Mouse (Mus musculus): ENCODE measurements at regions not wholly inside any gene's neighbourhood (a gene's known extent, or its start where the extent isn't known, plus 50 kb on each side); places are given as distances from the start of the nearest gene placed in this dataset.

GRCm38 (mm10) chr8:127923321-127923720, 435.1 kb upstream of the Nrp1 start:
- no peaks in the 10 kb centered on the region for H3K36me3 ChIP-seq
- no peak overlapping the region for H3K4me2 ChIP-seq
- no peaks in the 10 kb centered on the region for H3K27me3 ChIP-seq
- H3K9me3 ChIP-seq: no peaks in the 10 kb centered on the region
- ATAC-seq (ENCODE audit: insufficient number of reproducible peaks, low FRiP score, low TSS enrichment, low read depth): no peak
- no peaks in the 10 kb centered on the region for H3K4me1 ChIP-seq
- H3K9ac ChIP-seq: no peak overlapping the region
- no peak overlapping the region for H3K4me3 ChIP-seq
- 77% methylated on average over 4 of the region's 4 CpGs for WGBS
- no peak overlapping the region for H3K27ac ChIP-seq

DNA sequence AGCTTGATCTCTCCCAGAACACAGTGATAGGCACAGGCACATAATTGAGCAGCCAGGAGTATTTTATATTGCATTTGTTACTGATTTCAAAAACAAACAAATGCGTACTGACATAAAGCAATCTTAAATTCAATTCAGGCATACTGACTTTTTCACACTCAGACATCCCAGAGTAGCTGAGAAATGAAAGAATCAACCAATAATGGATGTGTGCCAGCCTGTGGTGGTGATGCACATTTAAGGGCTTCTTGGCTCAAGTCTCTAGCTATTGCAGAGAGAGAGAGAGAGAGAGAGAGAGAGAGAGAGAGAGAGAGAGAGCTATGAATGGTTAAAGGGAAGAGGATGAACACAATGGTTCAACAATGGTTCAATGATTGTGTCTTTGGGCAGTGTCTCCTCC, 426.1 kb upstream of the Nrp1 start:
- H3K4me1 ChIP-seq: no peaks in the 10 kb centered on the region
- H3K9me3 ChIP-seq: no peaks in the 10 kb centered on the region
- H3K4me2 ChIP-seq: no peak overlapping the region
- no peak for ATAC-seq (ENCODE audit: insufficient number of reproducible peaks, low FRiP score, low TSS enrichment, low read depth)
- H3K36me3 ChIP-seq: no peaks in the 10 kb centered on the region
- no peak overlapping the region for H3K27ac ChIP-seq
- no peak overlapping the region for H3K4me3 ChIP-seq
- no peaks in the 10 kb centered on the region for H3K27me3 ChIP-seq
- H3K9ac ChIP-seq: no peak overlapping the region
- WGBS: 77% methylated on average over 1 of the region's 1 CpGs

- Histone ChIP-seq H3K4me1 (no peaks in the 10 kb centered on the region), H3K27me3 (no peaks in the 10 kb centered on the region), H3K9me3 (no peaks in the 10 kb centered on the region), H3K36me3 (no peaks in the 10 kb centered on the region), H3K4me3 (no peak overlapping the region), H3K27ac (no peak overlapping the region), H3K9ac (no peak overlapping the region), H3K4me2 (no peak overlapping the region)
- 58% methylated on average over 6 of the region's 6 CpGs for WGBS
- no peak for ATAC-seq (ENCODE audit: insufficient number of reproducible peaks, low FRiP score, low TSS enrichment, low read depth)
Measured at GRCm38 (mm10) chr8:127936792-127937435, 421.5 kb upstream of the Nrp1 start.

DNA sequence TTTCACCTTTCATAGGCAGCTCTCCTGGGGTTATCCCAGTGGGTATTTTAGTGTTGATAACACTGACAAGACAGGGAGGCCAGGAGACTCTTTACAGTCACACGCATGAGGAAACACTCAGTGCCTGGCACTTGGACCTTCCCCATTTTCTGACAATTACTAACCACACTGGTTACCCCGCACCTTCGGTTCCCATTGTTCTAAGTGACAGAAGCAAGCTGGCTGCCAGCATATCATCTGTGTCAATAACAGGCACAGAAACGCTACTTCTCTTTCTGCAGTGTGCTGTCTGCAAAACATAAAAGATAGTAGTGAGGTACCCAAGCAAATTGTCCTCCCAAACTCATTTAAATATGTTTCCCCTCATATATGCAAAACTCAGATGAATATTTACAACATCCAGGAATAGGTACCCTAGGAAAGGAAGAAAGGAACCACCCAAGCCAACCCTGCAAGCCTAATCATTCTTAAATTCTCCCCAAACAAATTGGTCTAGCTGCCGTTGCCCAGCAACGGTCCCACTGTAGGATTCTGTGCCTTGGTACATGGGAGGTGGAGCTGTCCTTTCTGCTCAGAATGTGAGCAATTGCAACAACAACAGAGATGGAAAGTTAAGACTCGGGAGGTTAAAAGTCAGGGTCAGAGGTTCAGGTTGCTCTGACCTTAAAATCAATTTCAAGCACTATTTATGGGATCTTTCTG, 419.0 kb upstream of the Nrp1 start:
- H3K9ac ChIP-seq: no peak overlapping the region
- H3K4me1 ChIP-seq: no peaks in the 10 kb centered on the region
- H3K4me2 ChIP-seq: no peak overlapping the region
- no peak overlapping the region for H3K27ac ChIP-seq
- H3K4me3 ChIP-seq: no peak overlapping the region
- no peaks in the 10 kb centered on the region for H3K27me3 ChIP-seq
- ATAC-seq (ENCODE audit: insufficient number of reproducible peaks, low FRiP score, low TSS enrichment, low read depth): no peak
- WGBS: 67% methylated on average over 7 of the region's 7 CpGs
- H3K9me3 ChIP-seq: no peaks in the 10 kb centered on the region
- no peaks in the 10 kb centered on the region for H3K36me3 ChIP-seq

DNA sequence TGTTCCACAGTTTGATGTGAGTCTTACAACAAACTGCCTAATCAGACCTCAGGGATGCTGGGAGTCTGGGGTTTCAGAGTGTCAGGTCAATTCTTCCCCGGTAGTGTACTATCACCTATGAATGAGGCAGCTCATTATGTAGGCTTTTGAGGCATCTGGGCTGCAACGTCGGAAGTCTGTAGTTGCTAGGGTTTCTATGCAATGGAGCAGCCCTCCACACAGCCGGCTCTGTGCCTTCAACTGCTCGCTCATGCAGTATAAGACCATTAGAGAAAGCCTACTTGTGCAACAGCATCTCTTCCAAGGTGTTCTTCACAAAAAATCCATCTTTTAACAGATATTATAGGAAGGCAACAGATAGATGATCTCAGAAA, 418.4 kb upstream of the Nrp1 start:
- H3K27me3 ChIP-seq: no peaks in the 10 kb centered on the region
- no peak for ATAC-seq (ENCODE audit: insufficient number of reproducible peaks, low FRiP score, low TSS enrichment, low read depth)
- H3K4me1 ChIP-seq: no peaks in the 10 kb centered on the region
- H3K4me3 ChIP-seq: no peak overlapping the region
- H3K9me3 ChIP-seq: no peaks in the 10 kb centered on the region
- no peaks in the 10 kb centered on the region for H3K36me3 ChIP-seq
- H3K27ac ChIP-seq: no peak overlapping the region
- WGBS: 61% methylated on average over 5 of the region's 5 CpGs
- no peak overlapping the region for H3K9ac ChIP-seq
- H3K4me2 ChIP-seq: no peak overlapping the region

- no peak overlapping the region for H3K4me2 ChIP-seq
- no peak overlapping the region for H3K9ac ChIP-seq
- no peaks in the 10 kb centered on the region for H3K9me3 ChIP-seq
- no peaks in the 10 kb centered on the region for H3K4me1 ChIP-seq
- no peaks in the 10 kb centered on the region for H3K27me3 ChIP-seq
- no peaks in the 10 kb centered on the region for H3K36me3 ChIP-seq
- ATAC-seq (ENCODE audit: insufficient number of reproducible peaks, low FRiP score, low TSS enrichment, low read depth): no peak
- no peak overlapping the region for H3K27ac ChIP-seq
- H3K4me3 ChIP-seq: no peak overlapping the region
Measured at GRCm38 (mm10) chr8:127942319-127942718, 416.1 kb upstream of the Nrp1 start.

GRCm38 (mm10) chr8:127944955-127945498, 413.4 kb upstream of the Nrp1 start:
- no peak overlapping the region for H3K4me2 ChIP-seq
- H3K9ac ChIP-seq: no peak overlapping the region
- H3K27me3 ChIP-seq: no peaks in the 10 kb centered on the region
- no peaks in the 10 kb centered on the region for H3K4me1 ChIP-seq
- H3K4me3 ChIP-seq: no peak overlapping the region
- no peak overlapping the region for H3K27ac ChIP-seq
- H3K36me3 ChIP-seq: no peaks in the 10 kb centered on the region
- no peak for ATAC-seq (ENCODE audit: insufficient number of reproducible peaks, low FRiP score, low TSS enrichment, low read depth)
- no peaks in the 10 kb centered on the region for H3K9me3 ChIP-seq

DNA sequence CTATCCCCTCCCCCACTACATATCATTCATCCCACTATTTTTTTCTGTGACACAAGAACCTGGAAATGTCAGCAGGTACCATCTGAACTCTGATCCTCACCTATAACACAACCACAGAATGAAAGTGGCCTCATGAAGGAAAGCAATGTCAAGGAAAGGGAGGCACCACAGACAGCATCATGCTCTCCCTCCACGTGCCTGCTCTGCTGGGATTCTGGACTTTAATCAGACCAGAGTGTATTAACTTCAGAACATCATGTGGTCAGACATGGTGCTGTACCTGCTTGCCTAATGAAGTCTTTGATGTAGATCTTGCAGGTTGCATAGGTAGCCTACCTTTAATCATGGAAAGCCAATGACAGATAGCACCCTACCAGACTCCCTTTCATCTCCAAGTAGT, 400.8 kb upstream of the Nrp1 start:
- Histone ChIP-seq H3K4me2 (no peak overlapping the region), H3K4me1 (no peaks in the 10 kb centered on the region), H3K4me3 (no peak overlapping the region), H3K36me3 (no peaks in the 10 kb centered on the region), H3K9ac (no peak overlapping the region), H3K9me3 (no peaks in the 10 kb centered on the region), H3K27ac (no peak overlapping the region), H3K27me3 (no peaks in the 10 kb centered on the region)
- ATAC-seq (ENCODE audit: insufficient number of reproducible peaks, low FRiP score, low TSS enrichment, low read depth): no peak
- 44% methylated on average over 1 of the region's 1 CpGs for WGBS

GRCm38 (mm10) chr8:127958351-127959044, 399.9 kb upstream of the Nrp1 start:
- Histone ChIP-seq H3K4me1 (no peaks in the 10 kb centered on the region), H3K9ac (no peak overlapping the region), H3K27ac (no peak overlapping the region), H3K4me2 (no peak overlapping the region), H3K9me3 (no peaks in the 10 kb centered on the region), H3K27me3 (no peaks in the 10 kb centered on the region), H3K36me3 (no peaks in the 10 kb centered on the region), H3K4me3 (no peak overlapping the region)
- ATAC-seq (ENCODE audit: insufficient number of reproducible peaks, low FRiP score, low TSS enrichment, low read depth): no peak
- 65% methylated on average over 12 of the region's 12 CpGs for WGBS

GRCm38 (mm10) chr8:127962862-127963261, 395.5 kb upstream of the Nrp1 start:
- Histone ChIP-seq H3K4me1 (no peaks in the 10 kb centered on the region), H3K36me3 (no peaks in the 10 kb centered on the region), H3K4me3 (no peak overlapping the region), H3K27ac (no peak overlapping the region), H3K9me3 (no peaks in the 10 kb centered on the region), H3K4me2 (no peak overlapping the region), H3K27me3 (no peaks in the 10 kb centered on the region), H3K9ac (no peak overlapping the region)
- ATAC-seq (ENCODE audit: insufficient number of reproducible peaks, low FRiP score, low TSS enrichment, low read depth): no peak
- WGBS: 93% methylated on average over 1 of the region's 1 CpGs

DNA sequence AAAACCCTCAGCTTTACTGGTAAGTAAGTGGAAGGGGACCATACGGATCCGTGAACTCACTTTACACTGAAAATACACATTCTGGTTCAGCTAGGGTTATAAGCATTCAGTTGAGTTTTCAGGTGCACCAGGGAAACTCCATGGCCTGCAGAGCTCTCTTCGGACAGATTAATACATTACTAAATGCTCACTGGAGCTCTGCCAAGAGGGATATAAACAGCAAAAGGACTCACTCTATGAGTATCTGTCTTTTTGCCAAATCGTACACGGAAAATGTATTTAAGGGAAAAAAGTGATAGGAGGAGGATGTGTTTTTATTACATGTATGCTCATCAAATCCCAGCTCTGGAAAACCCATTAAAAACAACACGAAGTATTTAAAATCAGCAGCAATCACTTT, 394.8 kb upstream of the Nrp1 start:
- Histone ChIP-seq H3K9me3 (no peaks in the 10 kb centered on the region), H3K27ac (no peak overlapping the region), H3K4me1 (no peaks in the 10 kb centered on the region), H3K36me3 (no peaks in the 10 kb centered on the region), H3K9ac (no peak overlapping the region), H3K4me2 (no peak overlapping the region), H3K27me3 (no peaks in the 10 kb centered on the region), H3K4me3 (no peak overlapping the region)
- ATAC-seq (ENCODE audit: insufficient number of reproducible peaks, low FRiP score, low TSS enrichment, low read depth): no peak
- 48% methylated on average over 6 of the region's 6 CpGs for WGBS

DNA sequence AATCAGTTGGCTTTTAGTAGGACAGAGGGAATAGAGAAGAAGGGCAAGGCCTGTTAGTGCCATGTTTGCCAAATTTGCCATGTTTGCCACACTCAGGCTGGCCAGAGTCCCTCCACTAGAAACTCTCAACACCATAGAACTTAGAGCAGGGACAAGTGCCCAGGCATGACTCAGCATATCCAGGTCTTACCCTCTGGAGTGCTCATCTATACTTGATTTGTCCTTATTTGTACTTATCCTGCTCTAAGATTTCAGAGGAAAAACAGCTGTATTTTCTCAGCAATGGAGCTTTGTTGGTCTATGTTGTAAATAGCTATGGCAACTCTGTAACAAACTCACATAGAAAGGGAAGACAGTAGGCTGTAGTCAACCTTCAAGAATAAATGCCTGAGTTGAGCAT, 393.6 kb upstream of the Nrp1 start:
- ATAC-seq (ENCODE audit: insufficient number of reproducible peaks, low FRiP score, low TSS enrichment, low read depth): no peak
- Histone ChIP-seq H3K27ac (no peak overlapping the region), H3K27me3 (no peaks in the 10 kb centered on the region), H3K4me1 (no peaks in the 10 kb centered on the region), H3K9me3 (no peaks in the 10 kb centered on the region), H3K36me3 (no peaks in the 10 kb centered on the region), H3K9ac (no peak overlapping the region), H3K4me2 (no peak overlapping the region), H3K4me3 (no peak overlapping the region)
